Mouse (Mus musculus): ENCODE results near the gene Jazf1. TPM values are rescaled to one million over a fixed set of nuclear protein-coding genes. Genes with fewer than 3 reads are reported as not detected.

Jazf1 gene
- polyA plus RNA-seq, 1 experiment from 2014 or later, result 5.4 TPM

DNA sequence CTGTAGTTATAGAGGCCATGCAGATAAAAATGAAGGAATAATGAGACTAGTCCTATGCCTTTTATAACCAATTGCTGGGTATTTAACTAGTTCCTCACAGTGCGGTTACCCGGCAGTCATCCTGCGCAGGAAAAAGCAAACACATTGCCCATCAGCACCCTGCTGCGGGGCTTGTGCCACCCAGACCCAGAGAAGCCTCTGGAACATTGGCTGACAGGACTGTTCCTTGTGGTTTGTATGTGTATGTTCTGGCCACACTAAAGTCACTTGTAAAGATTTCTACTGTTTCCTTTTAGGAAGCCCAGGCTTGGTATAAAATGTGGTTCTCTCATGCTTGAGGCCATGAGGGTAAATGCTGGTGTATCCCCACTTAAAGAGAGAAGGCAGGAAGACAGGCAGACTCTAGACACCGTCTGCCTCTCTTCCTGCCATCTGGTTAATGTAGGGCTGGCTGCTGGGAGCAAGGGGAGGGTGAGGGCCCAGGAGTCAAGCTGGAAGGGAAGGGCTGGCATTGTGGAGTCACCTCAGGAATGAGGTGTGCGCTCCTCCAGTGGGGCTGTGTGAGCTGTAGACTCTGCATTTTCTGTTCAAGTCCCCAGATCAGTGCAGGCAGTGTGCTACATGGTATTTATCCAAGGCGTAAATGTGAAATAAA, 116.4 kb downstream of the Jazf1 start:
- ATAC-seq, result 0 out of 2 replicates have a peak, but pooled peaks have one; percentile 46

DNA sequence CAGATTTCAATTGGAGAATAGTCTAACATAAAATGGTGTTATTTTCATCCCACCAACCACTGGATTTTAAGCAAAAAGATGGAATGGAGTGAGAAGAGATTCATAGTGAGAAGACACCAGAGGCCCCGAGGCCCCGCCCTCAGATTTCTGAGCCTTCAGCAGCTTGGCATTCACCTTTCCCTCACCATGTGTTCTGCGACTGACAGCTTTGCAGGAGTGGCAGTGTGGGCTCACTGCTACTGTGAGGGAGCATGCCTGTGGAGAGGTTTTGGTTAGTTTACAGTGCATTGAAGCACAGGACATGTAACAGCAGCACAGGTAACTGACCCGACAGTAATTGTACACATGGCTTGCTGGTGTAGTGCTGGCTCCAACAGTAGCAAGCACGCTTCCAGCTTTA, 118.1 kb downstream of the Jazf1 start:
- H3K4me3 ChIP-seq (ENCODE audit: low read length), result no peak overlapping the region
- ATAC-seq, result no peak
- WGBS, result 68% methylated on average over 5 of the region's 5 CpGs
- H3K9me3 ChIP-seq (ENCODE audit: control insufficient read depth, low read length), result no peaks in the 10 kb centered on the region
- no peak overlapping the region for H3K9ac ChIP-seq (ENCODE audit: low read depth, low read length)
- peaks cover 9% of the 10 kb centered on the region; the same call in 1 of the 2 replicates for H3K4me1 ChIP-seq (ENCODE audit: control insufficient read depth, insufficient read depth, low read length)
- H3K4me2 ChIP-seq (ENCODE audit: low read depth, low read length), result no peak overlapping the region
- no peak overlapping the region for H3K27ac ChIP-seq (ENCODE audit: low read length)
- no peaks in the 10 kb centered on the region for H3K36me3 ChIP-seq (ENCODE audit: control insufficient read depth, insufficient read depth, low read length)
- H3K27me3 ChIP-seq (replicated peaks; ENCODE audit: control insufficient read depth, insufficient read depth, low read length), result no peaks in the 10 kb centered on the region

More for the DNA sequence above, 116.4 kb downstream of the Jazf1 start:
- peaks cover 13% of the 10 kb centered on the region; the same call in 1 of the 2 replicates for H3K4me1 ChIP-seq (ENCODE audit: control insufficient read depth, insufficient read depth, low read length)
- no peaks in the 10 kb centered on the region for H3K27me3 ChIP-seq (replicated peaks; ENCODE audit: control insufficient read depth, insufficient read depth, low read length)
- H3K36me3 ChIP-seq (ENCODE audit: control insufficient read depth, insufficient read depth, low read length), result no peaks in the 10 kb centered on the region
- H3K9me3 ChIP-seq (ENCODE audit: control insufficient read depth, low read length), result no peaks in the 10 kb centered on the region
- 71% methylated on average over 7 of the region's 7 CpGs for WGBS
- no peak overlapping the region for H3K9ac ChIP-seq (ENCODE audit: low read depth, low read length)
- H3K4me3 ChIP-seq (ENCODE audit: low read length), result no peak overlapping the region
- no peak overlapping the region for H3K4me2 ChIP-seq (ENCODE audit: low read depth, low read length)
- peak overlapping the region; percentile 1; the same call in 1 of the 2 replicates for H3K27ac ChIP-seq (ENCODE audit: low read length)

DNA sequence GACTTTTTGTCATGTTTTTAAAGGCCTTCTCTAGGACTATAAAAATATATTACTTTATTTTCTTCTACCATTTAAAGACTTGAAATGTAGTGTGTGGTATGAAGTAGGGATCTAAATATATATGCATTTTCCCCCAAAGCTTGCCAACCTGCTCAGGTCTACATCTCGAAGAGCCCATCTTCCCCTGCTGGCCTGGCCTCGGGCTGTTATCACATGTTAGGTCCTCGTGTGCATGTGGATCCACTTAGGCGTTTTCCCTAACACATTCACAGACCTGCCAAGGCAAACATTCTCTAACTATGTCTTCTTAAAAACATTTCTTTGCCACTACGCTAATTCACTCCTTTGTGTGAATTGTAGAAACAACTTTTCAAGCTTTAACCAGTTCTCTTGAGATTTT, 125.9 kb downstream of the Jazf1 start:
- Histone ChIP-seq H3K4me1 (ENCODE audit: control insufficient read depth, insufficient read depth, low read length) (0 out of 2 replicates have a peak, but pooled peaks cover 3% of the 10 kb centered on the region), H3K36me3 (ENCODE audit: control insufficient read depth, insufficient read depth, low read length) (no peaks in the 10 kb centered on the region), H3K27me3 (replicated peaks; ENCODE audit: control insufficient read depth, insufficient read depth, low read length) (no peaks in the 10 kb centered on the region), H3K9me3 (ENCODE audit: control insufficient read depth, low read length) (no peaks in the 10 kb centered on the region), H3K27ac (ENCODE audit: low read length) (no peak overlapping the region), H3K4me2 (ENCODE audit: low read depth, low read length) (no peak overlapping the region), H3K9ac (ENCODE audit: low read depth, low read length) (no peak overlapping the region), H3K4me3 (ENCODE audit: low read length) (no peak overlapping the region)
- WGBS, result 80% methylated on average over 5 of the region's 5 CpGs
- no peak for ATAC-seq

DNA sequence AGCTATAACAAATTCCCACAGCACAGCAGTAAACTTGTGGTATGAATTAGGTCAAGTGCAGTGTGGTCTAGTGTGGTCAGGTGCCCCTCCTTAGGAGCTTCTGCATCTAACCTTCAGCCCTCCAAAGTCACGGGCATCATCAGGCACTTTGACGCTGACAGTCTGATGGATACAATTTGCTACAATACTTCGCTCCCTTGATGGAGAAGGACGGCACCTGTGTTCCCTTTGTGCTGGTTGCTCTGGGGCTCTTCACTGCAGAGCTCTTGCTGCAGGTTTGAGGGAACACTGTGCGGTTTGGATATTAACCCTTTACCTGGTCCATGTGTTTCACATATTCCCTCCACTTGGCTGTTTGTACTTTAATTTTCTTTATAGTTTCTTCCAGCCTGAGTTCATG, 126.3 kb downstream of the Jazf1 start:
- H3K4me2 ChIP-seq (ENCODE audit: low read depth, low read length), result no peak overlapping the region
- no peaks in the 10 kb centered on the region for H3K36me3 ChIP-seq (ENCODE audit: control insufficient read depth, insufficient read depth, low read length)
- H3K9me3 ChIP-seq (ENCODE audit: control insufficient read depth, low read length), result no peaks in the 10 kb centered on the region
- no peak overlapping the region for H3K4me3 ChIP-seq (ENCODE audit: low read length)
- no peak overlapping the region for H3K27ac ChIP-seq (ENCODE audit: low read length)
- 81% methylated on average over 5 of the region's 5 CpGs for WGBS
- H3K4me1 ChIP-seq (ENCODE audit: control insufficient read depth, insufficient read depth, low read length), result 0 out of 2 replicates have a peak, but pooled peaks cover 3% of the 10 kb centered on the region
- no peaks in the 10 kb centered on the region for H3K27me3 ChIP-seq (replicated peaks; ENCODE audit: control insufficient read depth, insufficient read depth, low read length)
- ATAC-seq, result no peak
- H3K9ac ChIP-seq (ENCODE audit: low read depth, low read length), result no peak overlapping the region

DNA sequence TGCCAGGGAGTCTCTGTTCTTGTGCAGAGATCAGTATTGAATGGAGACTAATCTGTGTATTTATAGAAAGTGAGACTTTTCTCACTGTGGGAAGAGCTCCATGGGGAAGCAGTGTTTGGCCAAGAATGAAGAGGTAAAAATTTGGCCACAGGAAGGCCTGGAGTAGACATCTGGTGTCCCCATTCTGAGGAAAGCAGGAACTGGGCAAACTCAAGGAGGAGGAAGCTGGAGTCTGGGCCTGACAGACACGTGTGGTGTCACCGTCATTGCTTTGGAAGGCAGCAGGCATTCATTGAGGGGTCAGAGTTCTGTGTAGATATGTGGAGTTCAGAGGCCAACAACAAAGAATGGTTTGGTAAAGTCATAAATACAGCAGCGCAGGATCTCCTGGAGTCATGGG, 130.5 kb downstream of the Jazf1 start:
- no peak overlapping the region for H3K9ac ChIP-seq (ENCODE audit: low read depth, low read length)
- H3K27ac ChIP-seq (ENCODE audit: low read length), result no peak overlapping the region
- H3K27me3 ChIP-seq (replicated peaks; ENCODE audit: control insufficient read depth, insufficient read depth, low read length), result no peaks in the 10 kb centered on the region
- 56% methylated on average over 3 of the region's 3 CpGs for WGBS
- no peaks in the 10 kb centered on the region for H3K9me3 ChIP-seq (ENCODE audit: control insufficient read depth, low read length)
- peaks cover 6% of the 10 kb centered on the region; the same call in 1 of the 2 replicates for H3K4me1 ChIP-seq (ENCODE audit: control insufficient read depth, insufficient read depth, low read length)
- H3K4me2 ChIP-seq (ENCODE audit: low read depth, low read length), result no peak overlapping the region
- no peaks in the 10 kb centered on the region for H3K36me3 ChIP-seq (ENCODE audit: control insufficient read depth, insufficient read depth, low read length)
- no peak overlapping the region for H3K4me3 ChIP-seq (ENCODE audit: low read length)
- ATAC-seq, result peak; percentile 84

DNA sequence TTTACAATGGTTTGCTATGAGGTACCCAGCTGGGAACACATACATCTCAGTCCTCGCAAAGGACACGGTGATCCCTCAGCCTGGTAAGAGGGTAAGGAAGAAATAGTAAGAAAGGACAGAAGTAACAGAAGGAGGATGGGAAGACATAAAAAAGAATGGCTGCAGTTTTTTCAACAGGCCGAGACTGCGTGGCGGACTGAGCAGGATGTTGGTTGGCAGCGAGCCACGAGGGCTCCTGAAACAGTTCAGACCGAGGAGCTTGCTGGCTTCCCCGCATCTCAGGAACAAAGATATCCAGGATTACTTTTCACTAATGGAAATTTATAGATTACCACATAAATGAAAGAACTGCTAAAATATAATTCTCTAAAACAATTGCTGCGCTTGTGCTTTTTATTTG, 131.4 kb downstream of the Jazf1 start:
- Histone ChIP-seq H3K9me3 (ENCODE audit: control insufficient read depth, low read length) (no peaks in the 10 kb centered on the region), H3K27me3 (replicated peaks; ENCODE audit: control insufficient read depth, insufficient read depth, low read length) (no peaks in the 10 kb centered on the region), H3K27ac (ENCODE audit: low read length) (no peak overlapping the region), H3K4me2 (ENCODE audit: low read depth, low read length) (no peak overlapping the region), H3K9ac (ENCODE audit: low read depth, low read length) (no peak overlapping the region), H3K4me1 (ENCODE audit: control insufficient read depth, insufficient read depth, low read length) (peaks cover 6% of the 10 kb centered on the region; the same call in 1 of the 2 replicates), H3K4me3 (ENCODE audit: low read length) (no peak overlapping the region), H3K36me3 (ENCODE audit: control insufficient read depth, insufficient read depth, low read length) (no peaks in the 10 kb centered on the region)
- ATAC-seq, result no peak
- 49% methylated on average over 10 of the region's 10 CpGs for WGBS

DNA sequence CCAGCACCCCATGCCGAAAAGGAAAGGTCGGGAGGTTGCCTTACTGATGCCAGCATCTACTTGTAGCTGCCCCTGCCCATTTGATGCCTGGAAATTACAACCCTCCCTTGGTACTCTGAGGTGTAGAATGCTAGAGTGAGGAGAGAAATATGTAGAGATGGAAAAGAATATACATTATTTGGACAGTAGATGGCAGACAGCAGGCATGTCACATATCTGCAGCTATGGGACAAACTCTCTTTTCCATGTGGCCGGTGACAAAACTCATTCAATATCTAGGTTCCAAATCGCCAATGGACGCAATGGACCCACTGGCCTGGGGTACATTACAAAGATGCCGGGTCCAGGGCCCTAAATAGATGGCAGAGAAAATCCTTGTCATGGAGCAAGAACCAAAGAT, 134.4 kb downstream of the Jazf1 start:
- H3K27me3 ChIP-seq (replicated peaks; ENCODE audit: control insufficient read depth, insufficient read depth, low read length), result no peaks in the 10 kb centered on the region
- H3K27ac ChIP-seq (ENCODE audit: low read length), result no peak overlapping the region
- no peak overlapping the region for H3K4me2 ChIP-seq (ENCODE audit: low read depth, low read length)
- no peak for ATAC-seq
- H3K4me1 ChIP-seq (ENCODE audit: control insufficient read depth, insufficient read depth, low read length), result peaks cover 6% of the 10 kb centered on the region; the same call in 1 of the 2 replicates
- H3K4me3 ChIP-seq (ENCODE audit: low read length), result no peak overlapping the region
- no peaks in the 10 kb centered on the region for H3K9me3 ChIP-seq (ENCODE audit: control insufficient read depth, low read length)
- no peaks in the 10 kb centered on the region for H3K36me3 ChIP-seq (ENCODE audit: control insufficient read depth, insufficient read depth, low read length)
- WGBS, result 83% methylated on average over 6 of the region's 6 CpGs
- no peak overlapping the region for H3K9ac ChIP-seq (ENCODE audit: low read depth, low read length)

DNA sequence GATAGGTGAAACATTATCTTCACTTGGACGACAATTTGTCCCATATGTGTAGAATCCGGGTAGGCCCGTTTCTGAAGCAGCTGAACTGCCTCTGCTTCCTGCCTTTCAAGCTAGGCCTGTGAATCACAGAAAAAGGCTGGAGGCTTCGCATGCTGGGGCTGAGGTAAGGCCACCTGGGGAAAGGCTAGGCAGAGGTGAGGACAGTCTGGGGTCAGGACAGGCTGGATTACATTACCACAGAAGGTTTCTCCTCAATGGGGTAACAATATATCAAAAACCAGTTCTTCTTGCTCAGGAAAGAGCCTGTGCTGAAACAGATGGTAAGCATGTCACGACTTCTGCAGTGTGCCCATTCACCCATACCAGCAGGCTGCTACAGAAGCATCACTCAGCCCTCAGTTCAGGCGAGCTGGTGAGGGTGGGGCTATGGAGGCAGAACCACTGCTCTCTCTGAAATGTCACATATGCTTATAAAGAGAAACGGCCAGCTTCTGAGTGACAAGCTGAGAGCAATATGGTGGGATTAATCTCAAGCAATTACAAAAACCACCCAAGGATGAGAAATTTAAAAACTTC, 135.7 kb downstream of the Jazf1 start:
- 60% methylated on average over 7 of the region's 7 CpGs for WGBS
- Histone ChIP-seq H3K9me3 (ENCODE audit: control insufficient read depth, low read length) (no peaks in the 10 kb centered on the region), H3K27ac (ENCODE audit: low read length) (no peak overlapping the region), H3K9ac (ENCODE audit: low read depth, low read length) (no peak overlapping the region), H3K27me3 (replicated peaks; ENCODE audit: control insufficient read depth, insufficient read depth, low read length) (no peaks in the 10 kb centered on the region), H3K4me1 (ENCODE audit: control insufficient read depth, insufficient read depth, low read length) (peaks cover 4% of the 10 kb centered on the region; the same call in 1 of the 2 replicates), H3K36me3 (ENCODE audit: control insufficient read depth, insufficient read depth, low read length) (no peaks in the 10 kb centered on the region), H3K4me3 (ENCODE audit: low read length) (no peak overlapping the region), H3K4me2 (ENCODE audit: low read depth, low read length) (no peak overlapping the region)
- no peak for ATAC-seq

DNA sequence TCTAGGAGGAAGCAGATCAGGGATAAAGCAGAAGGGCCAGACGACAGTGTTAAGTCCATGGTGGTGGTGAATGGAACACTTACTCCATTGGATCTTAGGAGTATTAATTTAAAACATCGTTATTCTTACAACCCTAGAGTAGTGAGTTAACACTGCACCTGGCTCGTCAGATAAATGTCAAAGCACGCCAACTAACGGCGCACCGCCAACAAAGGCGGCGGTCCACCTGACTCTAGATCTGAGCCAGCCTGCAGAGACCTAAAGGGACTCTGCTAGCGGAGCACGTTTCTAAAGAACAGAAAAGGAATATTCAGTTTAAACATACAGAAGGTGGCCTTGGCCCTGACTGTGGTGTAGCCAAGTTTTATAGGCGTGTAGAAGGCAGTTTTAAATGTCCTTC, 139.1 kb downstream of the Jazf1 start:
- WGBS, result 84% methylated on average over 12 of the region's 12 CpGs

More for the DNA sequence above, 139.1 kb downstream of the Jazf1 start:
- Histone ChIP-seq H3K4me2 (ENCODE audit: low read depth, low read length) (no peak overlapping the region), H3K4me1 (ENCODE audit: control insufficient read depth, insufficient read depth, low read length) (peaks cover 8% of the 10 kb centered on the region), H3K9me3 (ENCODE audit: control insufficient read depth, low read length) (no peaks in the 10 kb centered on the region), H3K36me3 (ENCODE audit: control insufficient read depth, insufficient read depth, low read length) (no peaks in the 10 kb centered on the region), H3K4me3 (ENCODE audit: low read length) (no peak overlapping the region), H3K27ac (ENCODE audit: low read length) (no peak overlapping the region), H3K9ac (ENCODE audit: low read depth, low read length) (no peak overlapping the region), H3K27me3 (replicated peaks; ENCODE audit: control insufficient read depth, insufficient read depth, low read length) (no peaks in the 10 kb centered on the region)
- ATAC-seq, result no peak
